Mouse (Mus musculus) lung, adult 2 months (tissue): Measurements from ENCODE around the gene Mtpn.

Experiments
- CTCF ChIP-seq: fragments of 200-500 bp; IDR thresholded peaks from 2 replicates; pipeline ENCODE4 v1.5.1; 2011; ENCODE audit warnings: mild to moderate bottlenecking, low read length, control low read depth; ENCODE audit not compliant: insufficient read depth
- POLR2A ChIP-seq: fragments of 200-500 bp; IDR thresholded peaks from 2 replicates; pipeline ENCODE4 v1.6.1; 2011; ENCODE audit warnings: low read depth, mild to moderate bottlenecking, control low read depth, low read length, borderline replicate concordance; ENCODE audit errors: extremely low read depth

DNA sequence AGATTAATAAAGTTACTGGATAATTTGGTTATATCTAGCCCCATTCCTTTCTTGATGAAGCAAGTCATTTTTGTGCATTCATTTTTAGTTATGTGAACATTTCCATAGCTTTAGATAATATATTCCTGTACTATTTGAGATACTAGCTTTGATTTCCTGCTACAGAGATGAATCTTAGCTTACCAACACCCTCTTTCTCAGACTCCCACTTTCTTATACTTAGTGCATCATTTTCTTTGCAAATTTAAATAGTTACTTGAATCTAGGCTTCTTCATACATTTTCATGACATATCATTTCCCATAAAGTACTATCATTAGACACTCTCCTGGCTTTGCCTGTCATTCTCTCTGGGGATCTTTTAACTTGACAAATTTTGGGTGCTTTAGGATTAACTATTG, 26.3 kb downstream of the Mtpn start:
- no peak for TF ChIP-seq CTCF
- no peak for TF ChIP-seq POLR2A
